Mouse (Mus musculus): ENCODE measurements around the gene Dsn1.

The Dsn1 gene

DNA sequence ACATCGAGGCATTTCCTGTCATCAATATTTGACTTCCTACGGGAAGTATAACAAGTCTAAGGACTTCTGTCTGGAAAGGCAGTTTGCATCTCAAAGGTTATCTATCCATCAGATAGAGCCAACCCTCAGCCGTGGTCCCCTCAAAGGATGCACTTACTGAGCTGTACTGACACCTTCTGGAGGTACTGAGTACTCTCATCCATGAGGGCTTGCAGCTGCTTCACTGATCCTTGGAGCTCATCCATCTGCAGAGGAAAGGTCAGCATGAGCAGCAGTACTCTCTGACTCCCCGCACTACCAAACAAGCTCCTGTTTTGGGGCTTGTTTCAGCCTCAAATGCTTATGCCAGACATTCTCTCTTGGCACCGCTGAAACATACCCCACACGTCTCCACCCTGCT is 10.4 kb downstream of the Dsn1 start:
- POLR2A ChIA-PET = interaction anchor here in 3 of 4 experiments (0.6 to 1.5 kb wide), 10 partner anchors 9 to 1938 kb away, joined by 3 to 17 read pairs (median 5); partner anchors contain the start of gene Dsn1 (in 1 of the 3)
- CTCF ChIA-PET = interaction anchor here (0.5 to 2.0 kb wide), 27 partner anchors 15 to 742 kb away, joined by 3 to 9 read pairs (median 4); no protein-coding TSS in a partner anchor

DNA sequence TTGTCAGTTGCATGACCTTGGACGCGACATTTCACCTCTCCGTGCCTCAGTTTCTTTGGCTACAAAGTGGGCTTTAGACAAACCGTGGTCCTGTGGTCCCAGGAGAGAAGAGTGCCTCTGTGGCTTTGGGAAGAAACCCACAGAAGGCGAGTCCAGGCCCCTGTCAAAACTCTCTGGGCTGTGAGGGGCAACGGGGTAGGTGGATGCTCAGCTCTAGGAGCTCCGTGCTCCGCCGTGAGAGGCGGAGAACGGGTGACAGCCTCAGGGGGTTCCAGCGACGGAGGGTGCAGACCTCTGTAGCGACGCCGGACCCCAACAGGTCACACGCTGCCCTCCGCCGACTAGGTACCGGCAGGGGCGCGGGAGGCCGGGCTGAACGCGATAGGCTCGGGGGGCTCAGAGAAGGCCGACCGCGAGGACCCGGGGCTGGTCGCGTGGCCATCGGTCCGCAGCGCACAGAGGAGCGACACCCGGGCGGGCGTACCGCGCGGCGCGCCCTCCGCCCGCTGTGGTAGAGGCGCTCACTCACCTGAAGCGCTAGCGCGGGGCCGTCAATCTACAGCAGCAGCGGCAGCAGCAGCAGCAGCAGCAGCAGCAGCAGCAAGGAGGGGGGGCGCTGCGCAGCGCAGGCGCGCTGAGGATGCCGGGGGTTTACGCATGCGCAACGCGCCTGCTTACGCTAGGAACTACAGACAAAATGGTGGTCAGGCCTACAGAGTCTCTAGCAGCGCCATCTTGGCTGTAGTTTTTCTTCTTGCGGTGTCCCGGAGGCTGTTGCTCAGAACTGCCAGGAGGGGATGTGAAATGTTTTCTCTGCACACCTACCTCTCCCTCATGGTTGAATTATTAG is 15.3 kb downstream of the Dsn1 start, which contains the start of gene Ndrg3:
Ndrg3 (minus strand) TSS at position 587 of the 850 bp plus-strand sequence.
- ChIA-PET CTCF (interaction anchor here (0.5 to 1.2 kb wide), 7 partner anchors 19 to 182 kb away, joined by 3 to 10 read pairs (median 4); partner anchors contain the start of gene Rab5if (in 1 of the 4)), POLR2A (interaction anchor here in 2 of 4 experiments (0.6 to 6.0 kb wide), 23 partner anchors 9 to 213 kb away, joined by 3 to 50 read pairs (median 5); partner anchors contain the start of genes Dsn1 (in 2 of the 2), Rab5if (in 1 of the 2) and Rbl1 (in 1 of the 2))

DNA sequence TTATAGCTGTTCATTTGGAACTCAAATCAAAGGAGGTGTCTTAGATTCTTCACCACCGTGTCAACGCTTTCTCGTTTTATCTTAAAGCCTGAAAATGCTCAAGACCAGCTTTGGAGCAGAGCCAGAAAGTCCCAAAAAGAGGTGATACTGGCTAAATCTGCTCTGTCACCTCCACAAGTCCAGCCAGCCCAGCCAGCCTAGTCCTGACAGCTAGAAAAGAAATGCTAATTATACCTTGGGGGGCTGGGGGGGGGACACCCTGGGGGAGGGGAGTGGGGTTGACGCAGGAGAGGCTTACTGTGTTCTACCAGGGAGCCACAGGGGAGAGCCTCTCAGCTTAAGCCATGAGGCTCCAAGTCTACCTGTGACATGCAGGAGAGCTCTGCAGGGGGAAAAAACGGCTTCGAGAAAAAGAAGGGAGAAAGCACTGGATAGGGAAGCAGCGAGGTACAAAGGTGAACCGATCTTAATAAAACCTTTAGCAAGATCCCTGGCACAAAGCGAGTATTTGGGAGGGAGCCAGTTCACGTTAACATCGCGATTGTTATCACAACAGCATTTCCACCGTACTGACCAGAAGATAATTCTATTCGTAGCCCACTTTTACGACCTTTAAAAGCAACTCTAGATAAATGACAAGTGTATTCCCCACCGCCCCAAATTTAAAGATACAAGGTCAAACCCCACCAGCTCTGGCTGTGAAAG is 16.1 kb downstream of the Dsn1 start:
- CTCF ChIA-PET = interaction anchor here (0.5 to 1.2 kb wide), 15 partner anchors 13 to 1556 kb away, joined by 3 to 10 read pairs (median 4); partner anchors contain the start of gene Rab5if (in 1 of the 4)
- POLR2A ChIA-PET = interaction anchor here (0.5 to 6.0 kb wide), 30 partner anchors 8 to 530 kb away, joined by 3 to 50 read pairs (median 4); partner anchors contain the start of genes Dsn1 (in 2 of the 4), Rab5if (in 1 of the 4) and Rbl1 (in 1 of the 4)

DNA sequence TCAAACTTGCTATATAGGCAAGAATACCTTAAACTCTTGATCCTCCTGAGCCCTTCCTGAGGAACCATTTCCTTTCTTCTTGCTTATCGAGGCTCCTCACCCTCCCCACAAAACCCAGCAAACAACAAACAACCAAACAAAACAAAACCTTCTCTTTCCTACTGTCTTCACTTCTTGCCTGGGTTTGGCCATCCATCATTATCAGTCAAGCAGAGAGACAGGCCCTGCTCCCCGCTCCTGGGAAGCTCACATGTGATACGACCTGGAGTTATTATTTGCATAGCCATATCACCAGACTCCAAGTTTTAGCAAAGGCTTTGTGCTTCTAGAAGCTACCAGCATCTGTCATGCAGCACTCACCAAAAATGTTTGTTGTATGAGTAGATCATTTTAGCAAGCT is 19.6 kb downstream of the Dsn1 start:
- CTCF ChIA-PET = no interaction called here
- POLR2A ChIA-PET = interaction anchor here in 1 of 4 experiments (1.1 to 1.4 kb wide), 2 partner anchors 9 to 19 kb away, joined by 4 to 5 read pairs; partner anchors contain the start of gene Dsn1

DNA sequence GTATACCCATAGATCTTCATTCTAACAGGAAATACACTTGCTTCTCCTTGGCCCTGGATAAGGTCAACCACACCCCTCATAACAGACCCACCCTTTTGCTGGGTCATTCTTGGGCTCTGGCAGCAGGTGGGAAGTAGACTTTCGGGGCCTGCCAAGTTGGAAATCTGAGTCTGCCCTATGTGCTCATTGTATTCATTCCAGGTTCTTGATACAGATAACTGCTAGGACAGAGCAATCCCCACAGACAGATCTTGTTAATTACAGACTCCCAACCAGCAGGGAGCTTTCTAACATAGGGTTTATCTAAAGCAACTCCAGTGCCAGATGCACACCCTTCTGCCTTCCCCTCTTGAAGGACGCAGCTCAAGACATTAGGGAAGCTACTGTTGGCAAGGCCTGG is 24.1 kb downstream of the Dsn1 start:
- CTCF ChIA-PET = interaction anchor here in 1 of 4 experiments (0.5 kb wide), 1 partner anchor 15 kb away, joined by 3 read pairs; no protein-coding TSS in a partner anchor

DNA sequence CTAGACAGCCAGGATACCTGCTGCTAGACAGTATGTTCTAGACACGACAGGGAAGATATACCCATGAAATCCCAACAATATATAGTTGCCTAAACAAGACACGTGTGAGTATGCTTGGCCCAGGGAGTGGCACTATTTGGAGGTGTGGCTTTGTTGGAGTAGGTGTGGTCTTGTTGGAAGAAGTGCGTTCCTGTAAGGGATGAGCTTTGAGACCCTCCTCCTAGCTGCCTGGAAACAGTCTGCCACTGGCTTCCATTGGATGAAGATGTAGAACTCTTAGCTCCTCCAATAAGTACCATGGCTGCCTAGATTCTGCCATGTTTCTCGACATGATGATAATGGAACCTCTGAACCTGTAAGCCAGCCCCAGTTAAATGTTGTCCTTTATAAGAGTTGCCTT is 25.7 kb downstream of the Dsn1 start:
- ChIA-PET POLR2A (interaction anchor here in 3 of 4 experiments (0.6 to 5.0 kb wide), 14 partner anchors 9 to 1421 kb away, joined by 3 to 50 read pairs (median 4); partner anchors contain the start of genes Ndrg3 (in 2 of the 3) and Dsn1 (in 1 of the 3)), CTCF (interaction anchor here (0.5 to 1.4 kb wide), 5 partner anchors 15 to 477 kb away, joined by 3 to 5 read pairs (median 3); no protein-coding TSS in a partner anchor)

More for the DNA sequence above, 24.1 kb downstream of the Dsn1 start:
- POLR2A ChIA-PET = interaction anchor here in 3 of 4 experiments (0.6 to 5.0 kb wide), 10 partner anchors 8 to 221 kb away, joined by 3 to 50 read pairs (median 4); partner anchors contain the start of genes Dsn1 (in 1 of the 3) and Ndrg3 (in 1 of the 3)

DNA sequence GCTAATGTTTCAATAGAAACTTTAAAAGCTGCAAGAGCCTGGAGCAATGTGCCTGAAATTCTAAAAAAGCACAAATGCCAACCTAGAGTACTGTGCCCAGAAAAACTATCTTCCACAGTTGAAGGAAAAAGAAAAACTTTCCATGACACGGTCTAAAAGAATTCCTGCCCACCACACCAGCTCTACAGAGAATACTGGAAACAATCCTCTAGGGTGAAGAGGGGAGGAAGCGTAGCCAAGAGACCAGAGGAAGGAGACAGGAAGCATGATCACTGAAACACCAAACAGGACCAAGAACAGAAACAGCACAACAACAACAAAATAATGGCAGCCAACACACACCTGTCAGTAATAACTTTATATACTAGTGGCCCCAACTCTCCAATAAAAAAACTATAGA is 26.9 kb downstream of the Dsn1 start:
- CTCF ChIA-PET = interaction anchor here in 1 of 4 experiments (0.5 kb wide), 1 partner anchor 240 kb away, joined by 7 read pairs; no protein-coding TSS in a partner anchor
- POLR2A ChIA-PET = interaction anchor here in 3 of 4 experiments (0.9 to 5.0 kb wide), 7 partner anchors 10 to 53 kb away, joined by 3 to 50 read pairs (median 7); partner anchors contain the start of genes Ndrg3 (in 2 of the 3) and Dsn1 (in 1 of the 3)

DNA sequence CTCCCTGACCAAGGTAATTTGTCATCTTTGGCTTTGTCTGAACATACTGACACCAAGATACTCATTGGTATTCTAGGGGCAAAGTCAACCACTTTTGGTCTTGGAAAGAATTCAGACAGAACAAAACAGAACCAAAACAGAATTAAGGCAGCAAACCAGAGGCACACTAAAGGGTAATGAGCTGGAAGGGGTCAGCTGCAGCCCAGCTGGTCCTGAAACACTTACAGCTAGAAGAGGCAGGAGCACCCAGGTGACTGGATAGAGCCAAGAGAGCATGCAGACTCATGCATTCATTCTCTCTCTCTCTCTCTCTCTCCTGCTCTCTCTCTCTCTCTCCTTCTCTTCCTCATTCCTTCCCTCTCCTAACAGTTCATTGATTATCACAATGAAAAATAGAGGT is 30.2 kb downstream of the Dsn1 start:
- ChIA-PET POLR2A (interaction anchor here in 2 of 4 experiments (0.6 to 1.4 kb wide), 2 partner anchors 14 to 196 kb away, joined by 3 to 4 read pairs; no protein-coding TSS in a partner anchor), CTCF (no interaction called here)

DNA sequence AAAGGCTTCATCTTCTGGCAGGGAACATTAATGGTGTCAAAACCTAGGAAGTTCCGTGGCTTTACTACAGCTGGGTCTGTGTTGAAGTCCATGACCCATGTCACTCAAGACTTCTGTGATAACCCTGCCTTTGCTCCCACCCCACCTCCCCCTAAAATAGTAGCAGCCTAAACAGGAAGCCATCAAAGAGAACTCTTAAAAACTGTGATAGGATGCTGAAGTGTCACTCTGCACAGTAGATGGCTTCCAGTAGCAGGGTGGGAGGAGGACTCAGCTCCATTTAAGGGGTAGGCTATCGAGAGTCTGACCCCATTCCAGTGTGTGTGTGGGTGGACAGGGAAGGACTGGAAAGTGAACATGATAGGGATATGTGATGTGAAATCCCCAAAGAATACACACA is 32.0 kb downstream of the Dsn1 start:
- POLR2A ChIA-PET = interaction anchor here in 2 of 4 experiments (0.7 to 1.2 kb wide), 2 partner anchors 13 to 67 kb away, joined by 3 read pairs; no protein-coding TSS in a partner anchor
- CTCF ChIA-PET = interaction anchor here in 1 of 4 experiments (0.7 kb wide), 1 partner anchor 11 kb away, joined by 7 read pairs; no protein-coding TSS in a partner anchor

DNA sequence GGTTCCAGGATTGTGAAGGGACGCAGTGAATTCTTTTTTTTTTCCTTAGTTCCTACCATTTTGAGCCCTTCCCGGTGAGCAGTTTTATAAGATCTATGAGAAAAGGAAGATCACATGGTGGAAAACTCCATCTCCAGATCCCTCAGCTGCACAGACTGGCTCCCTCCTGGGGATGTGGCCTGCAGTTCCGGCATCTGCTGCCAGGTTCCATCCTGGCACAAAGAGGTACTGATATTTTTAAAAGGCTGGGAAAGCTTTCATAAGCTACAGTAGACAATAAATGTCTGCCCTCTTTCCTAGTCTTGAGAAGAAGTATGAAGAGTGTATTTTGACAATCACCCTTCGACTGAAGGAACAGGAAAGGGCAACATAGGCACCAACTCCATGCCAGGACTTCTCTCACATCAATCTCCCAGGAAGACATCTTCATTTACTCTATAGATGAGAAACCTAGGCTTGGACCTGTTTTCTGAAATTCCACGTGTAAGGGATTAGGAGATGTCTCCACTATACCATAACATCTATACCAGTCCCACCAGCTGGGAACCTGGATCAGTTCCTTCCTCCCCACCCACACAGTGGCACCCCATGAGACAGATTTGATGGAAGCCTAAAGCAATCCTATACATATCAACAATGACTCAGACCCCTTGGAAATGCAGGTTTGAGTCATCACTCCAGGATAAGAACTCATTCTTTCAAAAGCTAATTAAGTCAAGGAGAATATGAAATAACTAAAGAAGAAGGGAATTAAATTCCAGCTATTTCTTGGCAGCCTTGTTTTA is 33.4 kb downstream of the Dsn1 start:
- POLR2A ChIA-PET = interaction anchor here in 3 of 4 experiments (0.6 to 1.1 kb wide), 3 partner anchors 9 to 371 kb away, joined by 3 to 4 read pairs (median 4); no protein-coding TSS in a partner anchor
- CTCF ChIA-PET = interaction anchor here in 2 of 4 experiments (0.6 to 1.3 kb wide), 4 partner anchors 18 to 461 kb away, joined by 3 to 5 read pairs (median 3); no protein-coding TSS in a partner anchor

DNA sequence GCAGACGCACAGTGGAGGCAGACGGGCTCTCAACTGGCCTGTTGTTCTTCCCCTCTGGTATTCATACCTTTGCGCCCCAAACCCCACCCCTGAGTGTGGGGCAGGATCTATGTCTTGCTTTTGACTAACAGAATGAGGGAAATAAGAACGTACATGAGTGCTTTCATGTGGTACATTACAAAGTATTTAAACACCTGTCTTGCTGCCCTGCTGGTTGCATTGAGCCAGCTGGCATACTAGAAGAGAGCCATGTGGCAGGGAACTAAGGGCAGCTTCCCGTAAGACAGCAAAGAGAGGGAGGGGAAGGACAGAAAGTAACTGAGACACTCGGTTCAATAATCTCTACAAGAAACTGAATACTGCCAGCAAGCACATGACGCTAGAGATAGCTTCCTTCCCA is 36.7 kb downstream of the Dsn1 start:
- CTCF ChIA-PET = no interaction called here
- POLR2A ChIA-PET = interaction anchor here in 3 of 4 experiments (0.5 to 1.9 kb wide), 5 partner anchors 11 to 1879 kb away, joined by 3 to 12 read pairs (median 4); no protein-coding TSS in a partner anchor

DNA sequence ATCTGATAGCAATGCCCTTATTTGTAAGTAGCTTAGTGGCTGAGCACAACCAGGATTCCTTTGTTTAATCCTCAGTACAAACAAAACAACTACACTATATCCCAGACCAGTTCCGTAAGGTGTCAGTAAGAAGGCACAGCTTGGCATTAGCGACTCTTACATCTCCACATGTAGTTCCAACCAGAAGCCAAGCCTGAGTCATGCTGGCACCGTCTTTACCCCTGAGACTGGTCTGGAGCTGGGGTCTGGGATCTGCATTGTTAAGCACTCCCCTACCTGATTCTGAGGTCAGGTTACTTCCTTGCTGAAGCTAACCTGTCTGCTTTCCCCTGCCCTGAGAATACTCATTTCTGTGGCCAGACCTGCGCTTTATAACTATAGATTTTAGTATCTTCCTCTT is 38.5 kb downstream of the Dsn1 start:
- CTCF ChIA-PET = interaction anchor here in 3 of 4 experiments (0.5 to 1.0 kb wide), 3 partner anchors 62 to 65 kb away, joined by 3 to 5 read pairs (median 3); no protein-coding TSS in a partner anchor
- POLR2A ChIA-PET = interaction anchor here in 3 of 4 experiments (0.5 to 1.8 kb wide), 6 partner anchors 13 to 155 kb away, joined by 3 to 8 read pairs (median 4); no protein-coding TSS in a partner anchor

DNA sequence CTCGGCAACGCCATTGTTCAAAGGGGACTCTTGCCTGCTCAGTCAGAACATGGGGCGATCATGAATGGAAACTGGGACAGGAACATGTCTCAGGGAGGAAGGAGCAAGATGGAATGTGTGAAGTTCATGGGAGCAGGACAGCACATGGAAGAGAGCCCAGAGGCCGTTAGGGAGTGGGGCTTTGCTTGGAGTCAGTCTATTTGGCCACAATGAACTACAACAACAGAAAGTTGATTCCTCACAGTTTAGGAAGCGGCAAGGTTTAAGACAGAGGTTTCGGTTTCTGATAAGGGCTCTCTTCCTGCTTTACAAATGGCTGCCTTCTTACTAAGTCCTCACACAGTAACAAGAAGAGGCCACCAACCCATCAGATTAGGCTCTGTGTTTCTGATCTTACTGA is 39.6 kb downstream of the Dsn1 start:
- POLR2A ChIA-PET = interaction anchor here in 2 of 4 experiments (0.7 to 1.7 kb wide), 5 partner anchors 13 to 913 kb away, joined by 3 to 7 read pairs (median 3); no protein-coding TSS in a partner anchor
- CTCF ChIA-PET = interaction anchor here in 1 of 4 experiments (0.6 kb wide), 1 partner anchor 16 kb away, joined by 3 read pairs; no protein-coding TSS in a partner anchor

DNA sequence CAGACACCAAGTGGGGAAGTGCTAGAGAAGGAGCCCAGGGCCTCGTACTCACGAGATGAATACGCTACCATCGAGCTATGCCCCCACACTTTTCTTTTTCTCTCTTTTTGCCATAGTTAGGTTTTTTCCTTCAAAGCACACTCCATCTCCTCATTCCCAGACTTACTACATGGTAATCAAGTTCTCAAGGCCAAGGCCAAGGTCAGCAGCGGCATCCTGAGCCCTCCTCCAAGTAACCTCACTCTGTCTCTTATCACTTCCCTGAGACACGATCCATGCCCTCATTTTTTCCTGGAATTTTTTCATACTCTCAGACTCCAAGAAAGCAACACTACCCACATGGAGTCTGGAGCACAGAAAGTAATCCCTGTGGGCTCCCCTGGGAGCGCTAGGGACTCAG is 43.1 kb downstream of the Dsn1 start:
- ChIA-PET POLR2A (interaction anchor here in 1 of 4 experiments (1.0 kb wide), 1 partner anchor 150 kb away, joined by 4 read pairs; no protein-coding TSS in a partner anchor), CTCF (interaction anchor here in 2 of 4 experiments (0.6 to 1.0 kb wide), 2 partner anchors 11 to 80 kb away, joined by 3 to 7 read pairs; no protein-coding TSS in a partner anchor)

DNA sequence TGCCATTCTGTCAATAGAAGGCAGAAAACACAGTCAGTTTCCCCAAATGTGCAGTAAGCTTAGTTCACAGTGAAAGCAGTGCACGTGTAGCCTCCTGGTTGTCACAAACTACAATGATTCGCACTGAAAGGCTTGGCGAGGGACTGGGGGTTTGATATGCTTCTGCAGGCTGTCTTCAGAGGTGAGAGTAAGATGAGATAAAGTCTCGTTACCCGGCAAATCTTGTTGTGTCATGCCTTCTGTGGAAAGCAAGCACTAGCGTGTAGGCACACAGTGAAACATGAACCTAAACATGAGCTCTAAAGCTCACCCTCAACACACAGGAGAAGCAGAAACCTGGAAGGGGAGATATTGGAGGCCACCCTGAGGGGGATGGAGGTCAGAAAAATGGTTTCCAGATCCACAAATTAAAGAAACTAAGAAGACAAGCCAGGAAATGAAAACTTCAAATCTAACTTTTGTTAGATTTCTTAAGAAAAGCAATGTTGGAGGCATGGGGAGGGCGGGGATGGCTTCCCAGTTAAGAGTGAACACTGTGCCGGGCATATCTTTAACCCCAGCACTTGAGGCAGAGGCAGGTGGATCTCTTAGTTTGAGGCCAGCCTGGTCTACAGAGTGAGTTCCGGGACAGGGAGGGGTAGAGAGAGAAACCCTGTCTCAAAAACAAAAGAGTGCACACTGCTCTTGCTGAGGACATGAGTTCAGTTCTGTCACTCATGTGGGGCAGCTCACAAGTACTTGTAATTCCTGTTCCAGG is 48.3 kb downstream of the Dsn1 start:
- ChIA-PET POLR2A (interaction anchor here in 1 of 4 experiments (0.7 kb wide), 1 partner anchor 533 kb away, joined by 3 read pairs; no protein-coding TSS in a partner anchor), CTCF (interaction anchor here in 1 of 4 experiments (0.6 kb wide), 1 partner anchor 948 kb away, joined by 3 read pairs; no protein-coding TSS in a partner anchor)

DNA sequence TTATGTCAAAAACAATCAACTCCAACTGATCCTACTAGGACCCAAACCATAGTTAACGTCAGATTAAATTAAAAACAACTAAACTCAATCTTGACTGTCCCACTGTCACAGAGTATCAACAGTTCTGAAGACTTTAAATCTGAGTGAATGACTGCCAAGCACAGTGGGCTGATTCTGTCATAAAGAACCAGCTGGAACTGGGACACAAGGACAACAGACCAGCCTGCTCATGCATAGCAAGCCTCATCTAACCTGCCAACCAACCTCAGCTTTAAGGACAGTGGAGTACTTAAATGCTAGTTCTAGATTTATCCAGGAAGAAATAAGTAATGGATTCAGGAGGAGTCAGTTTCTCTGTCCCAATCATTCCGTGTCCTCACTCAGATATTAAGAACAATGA is 49.9 kb downstream of the Dsn1 start:
- POLR2A ChIA-PET = no interaction called here
- CTCF ChIA-PET = no interaction called here

Measured in embryonic stem cell, embryonic (primary cell).